In genomic region chr9:118606148-118606816, GRCm38 (mm10) we compare ENCODE assay signal across 8 mouse cellular contexts. TPM values are rescaled to one million over a fixed set of nuclear protein-coding genes. Genes with fewer than 3 reads are reported as not detected.
DNase-seq lines count a peak whose midpoint lies in the region; ATAC-seq and TF ChIP-seq lines count a peak whose summit lies in the region.

Gene Itga9 (plus strand): TSS chr9:118606690.

- peak; percentile 86 for ATAC-seq in limb, embryonic 14.5 days (ENCODE audit: low FRiP score, low read depth)
- peak; percentile 74 for ATAC-seq in midbrain, embryonic 14.5 days (ENCODE audit: low FRiP score, low TSS enrichment)
- no peak for ATAC-seq in erythroid progenitor cell, adult 5-6 weeks (replicated peaks; ENCODE audit: low FRiP score, poor library complexity, severe bottlenecking)

- H3K4me3 ChIP-seq in limb, embryonic 14.5 days (replicated peaks; ENCODE audit: low read length): peak within 1 kb of the TSS; percentile 71
- H3K4me3 ChIP-seq in midbrain, embryonic 14.5 days (replicated peaks; ENCODE audit: low read depth, low read length): peak within 1 kb of the TSS; percentile 60
- H3K4me3 ChIP-seq in spleen, adult 2 months (ENCODE audit: extremely low read depth, insufficient read depth, insufficient read length): peak within 1 kb of the TSS; percentile 68

- peak within 1 kb of the TSS; percentile 52; the same call in 1 of the 2 replicates for H3K27ac ChIP-seq in limb, embryonic 14.5 days (replicated peaks; ENCODE audit: low read depth, low read length)
- H3K27ac ChIP-seq in midbrain, embryonic 14.5 days (replicated peaks; ENCODE audit: low read depth, low read length): no peak within 1 kb of the TSS
- peak within 1 kb of the TSS; percentile 65 for H3K27ac ChIP-seq in spleen, adult 2 months (ENCODE audit: insufficient read depth, low read length)

- H3K36me3 ChIP-seq in limb, embryonic 14.5 days (ENCODE audit: control insufficient read depth, insufficient read depth, low read length): no peaks in the 10 kb centered on the region
- no peaks in the 10 kb centered on the region for H3K36me3 ChIP-seq in midbrain, embryonic 14.5 days (ENCODE audit: control insufficient read depth, insufficient read depth, low read length)
- no peaks in the 10 kb centered on the region for H3K36me3 ChIP-seq in spleen, adult 2 months (ENCODE audit: control insufficient read depth, insufficient read depth, low read length)

- no peak for TF ChIP-seq POLR2A in limb, embryonic 14.5 days (IDR thresholded peaks at IDR 0.05; ENCODE audit: borderline replicate concordance, extremely low read depth, insufficient read depth, insufficient read length)
- no peak for TF ChIP-seq POLR2A in spleen, adult 2 months (IDR thresholded peaks at IDR 0.05; ENCODE audit: low read depth, low read length)

- H3K27me3 ChIP-seq in limb, embryonic 14.5 days (ENCODE audit: control insufficient read depth, insufficient read depth, low read length): no peaks in the 10 kb centered on the region
- peaks cover 10% of the 10 kb centered on the region; the same call in 1 of the 2 replicates for H3K27me3 ChIP-seq in midbrain, embryonic 14.5 days (ENCODE audit: control insufficient read depth, insufficient read depth, low read length)
- H3K27me3 ChIP-seq in spleen, adult 2 months (ENCODE audit: control insufficient read depth, insufficient read depth, low read length): peaks cover 5% of the 10 kb centered on the region

- WGBS in limb, embryonic 14.5 days: 13% methylated on average over 33 of the region's 42 CpGs
- 12% methylated on average over 42 of the region's 42 CpGs for WGBS in midbrain, embryonic 14.5 days
- WGBS in spleen, adult 2 months: 15% methylated on average over 37 of the region's 42 CpGs

- H3K4me1 ChIP-seq in limb, embryonic 14.5 days (ENCODE audit: control insufficient read depth, insufficient read depth, low read length): peaks cover 14% of the 10 kb centered on the region
- H3K4me1 ChIP-seq in midbrain, embryonic 14.5 days (ENCODE audit: control insufficient read depth, insufficient read depth, low read length): no peaks in the 10 kb centered on the region
- peaks cover 3% of the 10 kb centered on the region for H3K4me1 ChIP-seq in spleen, adult 2 months (ENCODE audit: control insufficient read depth, insufficient read depth, insufficient read length)

- DNase-seq in adrenal gland, adult 8-10 months: peak; percentile 74
- DNase-seq in embryo, embryonic 9.5 days (ENCODE audit: extremely low spot score): peak; percentile 86
- peak; percentile 87 to 89 for DNase-seq in heart, adult 18-20 months
- peak; percentile 61 for DNase-seq in kidney, adult 11 months
- peak; percentile 58 for DNase-seq in limb, embryonic 14.5 days (ENCODE audit: low spot score)
- peak; percentile 86 for DNase-seq in midbrain, embryonic 14.5 days
- DNase-seq in spleen, adult 2 months (ENCODE audit: low read depth in 1 of 2, low spot score in 2 of 2): peak; percentile 11 to 71

- peak within 1 kb of the TSS; percentile 77 for H3K4me2 ChIP-seq in limb, embryonic 14.5 days (replicated peaks; ENCODE audit: low read depth, low read length, severe bottlenecking)
- H3K4me2 ChIP-seq in midbrain, embryonic 14.5 days (ENCODE audit: low read length): peak within 1 kb of the TSS; percentile 95

- no peaks in the 10 kb centered on the region for H3K9me3 ChIP-seq in limb, embryonic 14.5 days (ENCODE audit: control insufficient read depth, low read length)
- no peaks in the 10 kb centered on the region for H3K9me3 ChIP-seq in midbrain, embryonic 14.5 days (ENCODE audit: control insufficient read depth, low read length)

- TF ChIP-seq CTCF in spleen, adult 2 months (IDR thresholded peaks at IDR 0.05; ENCODE audit: extremely low read depth, insufficient read depth, insufficient read length, insufficient replicate concordance): peak; percentile 82

- H3K9ac ChIP-seq in limb, embryonic 14.5 days (ENCODE audit: low read depth, low read length, severe bottlenecking): peak within 1 kb of the TSS; percentile 90
- H3K9ac ChIP-seq in midbrain, embryonic 14.5 days (replicated peaks; ENCODE audit: low read length): peak within 1 kb of the TSS; percentile 73

RNA-seq across cellular contexts. Expression of gene Itga9, which starts in this region (rescaled TPM):
- 10 to 100 TPM; 64.9 to 75.4 (median 67.8) TPM for total RNA-seq in adrenal gland, adult 8-10 months (2022)
- total RNA-seq in heart, adult 18-20 months (2021): 10 to 100 TPM; 35.0 to 36.2 TPM
- 19.7 and 19.8 TPM in 2 replicates for polyA plus RNA-seq in limb, embryonic 14.5 days (2012; rRNA removed)
- 10.0 and 13.2 TPM in 2 replicates for polyA plus RNA-seq in limb, embryonic 14.5 days (2014; fragmentation: Nextera tagmentation; extraction: Ambion mirVana)
- 1.3 and 2.4 TPM in 2 replicates for polyA plus RNA-seq in midbrain, embryonic 14.5 days (2014; fragmentation: Nextera tagmentation; extraction: Ambion mirVana)
- 11.8 and 18.1 TPM in 2 replicates for polyA plus RNA-seq in spleen, adult 2 months (2012; rRNA removed)
- total RNA-seq in erythroid progenitor cell, adult 5-6 weeks (2015; ENCODE audit: low replicate concordance): 2.9 and 3.6 TPM in 2 replicates
- 1.6 and 2.8 TPM in 2 replicates for total RNA-seq in erythroid progenitor cell, adult 5-6 weeks (2017; ENCODE audit: low replicate concordance)

Comparison
In these comparisons a context has a peak if more than half of its experiments do, and no peak if none do; other contexts are left out.
1. RNA of gene Itga9 (total RNA-seq): 64.9 to 75.4 TPM in adrenal gland, adult 8-10 months and 35.0 to 36.2 TPM in heart, adult 18-20 months; 1.6 to 3.6 TPM in erythroid progenitor cell, adult 5-6 weeks; every median in the first group is over 4 times any median in the second.
2. Peak in every context shown above with its lines, with median percentiles within 50 percentile points of each other: DNase-seq and H3K4me3 ChIP-seq.